Mouse (Mus musculus): ENCODE measurements around the gene Zp2.

DNA sequence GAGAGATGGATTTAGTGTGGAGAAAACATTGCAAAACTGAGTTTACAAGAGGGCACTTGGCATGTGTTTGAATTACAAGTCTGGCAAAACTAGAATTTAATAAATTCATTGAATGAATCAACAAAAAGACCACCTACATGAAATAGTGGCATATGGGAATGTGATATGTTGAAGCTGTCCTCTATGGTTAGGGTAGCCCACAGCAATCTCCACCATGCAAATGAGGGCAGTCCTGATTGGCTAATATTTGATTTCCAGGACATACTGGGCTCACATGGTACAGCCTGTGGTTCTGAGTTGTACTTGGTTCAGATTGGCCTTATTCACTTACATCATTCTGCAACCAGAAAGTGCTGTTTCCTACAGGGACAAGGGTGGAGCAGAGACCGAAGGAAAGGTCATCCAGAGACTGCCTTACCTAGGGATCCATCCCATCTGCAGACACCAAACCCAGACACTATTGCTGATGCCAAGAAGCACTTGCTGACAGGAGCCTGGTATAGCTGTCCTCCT lies 27.2 kb upstream of the Zp2 start:
- TF ChIP-seq NRF1 (IDR thresholded peaks at IDR 0.05; ENCODE audit: low read depth, low read length): no peak
- no peak for TF ChIP-seq ZNF384 (IDR thresholded peaks at IDR 0.05; ENCODE audit: low read depth, low read length)
- TF ChIP-seq POLR2A (IDR thresholded peaks at IDR 0.05; ENCODE audit: low read depth, low read length): no peak
- TF ChIP-seq CHD2 (IDR thresholded peaks at IDR 0.05; ENCODE audit: low read length): no peak
- no peak for TF ChIP-seq CTCF (conservative IDR thresholded peaks at IDR 0.05 in 1 of 2, IDR thresholded peaks at IDR 0.05 in 1 of 2; ENCODE audit: low read depth in 2 of 2, low read length in 2 of 2)
- no peak for TF ChIP-seq JUN (IDR thresholded peaks at IDR 0.05; ENCODE audit: insufficient read depth, low read depth, low read length)
- TF ChIP-seq ZMIZ1 (IDR thresholded peaks at IDR 0.05; ENCODE audit: low read depth, low read length): no peak

All from CH12.LX (cell line).